Mouse (Mus musculus) layer of hippocampus, postnatal 36 days (tissue): ENCODE measurements around the gene F11. TPM values are rescaled to one million over a fixed set of nuclear protein-coding genes. Genes with fewer than 3 reads are reported as not detected.

Experiments
- DNase-seq, 2 experiments: peaks; one replicate each; pipeline ENCODE4 v3.0.0; 2022
- total RNA-seq, 2 experiments: library from RNA; stranded (reverse); gene quantifications; 2 replicates each; pipeline ENCODE4 v1.2.3; 2021

Gene F11
- not detected for total RNA-seq

- DNase-seq, result no peak
These were observed at the start of gene F11 for GRCm38 (mm10) chr8:45261920-45262319. F11 (minus strand) TSS chr8:45262031.

GRCm38 (mm10) chr8:45310967-45311366 is 49.1 kb upstream of the F11 start:
- no peak for DNase-seq

- DNase-seq, result no peak
These were observed 46.5 kb upstream of the F11 start, which contains the start of gene Gm45753 for GRCm38 (mm10) chr8:45308366-45308765. Gm45753 (minus strand) TSS chr8:45308466.

DNA sequence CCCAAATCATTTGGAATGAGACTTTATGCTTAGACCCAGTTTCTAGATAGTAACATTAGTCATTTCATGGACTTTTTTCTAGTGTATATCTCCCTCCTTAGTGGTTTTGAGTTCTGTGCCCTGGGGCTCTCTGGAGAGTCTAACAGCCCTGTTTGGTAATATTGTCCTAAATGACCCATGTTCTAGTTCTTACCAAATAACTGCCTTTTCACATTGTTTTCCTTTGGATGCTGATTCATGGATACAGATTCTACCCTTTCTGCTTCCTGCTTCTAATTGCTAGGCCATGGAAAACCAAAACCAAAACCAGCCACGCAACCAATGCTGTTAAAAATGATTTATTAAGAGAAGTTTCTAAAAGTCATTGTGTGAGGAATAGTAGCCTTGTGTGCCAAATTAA is 43.6 kb upstream of the F11 start:
- no peak for DNase-seq

DNA sequence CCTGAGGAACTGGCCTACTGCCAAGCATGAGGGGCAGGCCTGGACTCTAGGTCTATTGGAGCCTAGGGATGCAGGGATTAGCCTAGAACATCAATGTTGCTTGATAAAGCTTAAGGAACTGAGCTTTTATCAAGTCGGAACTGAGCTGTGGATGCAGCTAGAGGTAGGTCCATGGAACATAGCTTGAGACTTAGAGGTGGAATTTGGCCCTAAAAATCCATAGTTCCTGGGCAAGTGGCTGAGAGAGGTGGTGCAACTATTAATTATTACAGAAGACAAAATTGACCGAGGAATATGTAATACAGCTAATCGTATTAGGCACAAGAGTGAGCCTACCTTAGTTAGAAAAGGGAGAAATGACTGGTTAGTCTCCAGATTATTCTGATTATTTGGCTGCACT is 42.5 kb upstream of the F11 start:
- DNase-seq, result no peak

DNA sequence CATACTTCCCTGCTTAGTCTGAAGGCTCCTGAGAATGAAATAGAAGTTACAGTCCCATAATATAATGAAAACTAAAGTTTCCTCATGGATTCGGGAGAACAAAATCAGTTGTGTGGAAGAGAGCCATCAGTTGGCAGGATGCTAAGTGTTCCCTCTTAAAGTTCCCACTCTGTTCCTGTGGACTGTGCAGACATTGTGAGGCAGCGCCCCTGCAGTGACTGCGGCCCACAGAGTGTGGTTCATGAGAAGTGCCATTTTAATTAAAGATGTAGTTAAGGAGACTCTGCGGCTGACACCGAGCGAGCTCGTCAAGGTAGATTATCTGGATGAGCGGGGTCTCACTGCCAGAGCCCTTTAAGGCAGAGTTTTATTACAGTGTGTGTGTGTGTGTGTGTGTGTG is 40.6 kb upstream of the F11 start:
- peak in 1 of 2 experiments; percentile 7 for DNase-seq

- no peak for DNase-seq
These were observed 33.4 kb upstream of the F11 start for GRCm38 (mm10) chr8:45295276-45295675.

GRCm38 (mm10) chr8:45294687-45295086 is 32.9 kb upstream of the F11 start, which contains the start of gene Klkb1:
Klkb1 (minus strand) TSS chr8:45294859.
- no peak for DNase-seq

DNA sequence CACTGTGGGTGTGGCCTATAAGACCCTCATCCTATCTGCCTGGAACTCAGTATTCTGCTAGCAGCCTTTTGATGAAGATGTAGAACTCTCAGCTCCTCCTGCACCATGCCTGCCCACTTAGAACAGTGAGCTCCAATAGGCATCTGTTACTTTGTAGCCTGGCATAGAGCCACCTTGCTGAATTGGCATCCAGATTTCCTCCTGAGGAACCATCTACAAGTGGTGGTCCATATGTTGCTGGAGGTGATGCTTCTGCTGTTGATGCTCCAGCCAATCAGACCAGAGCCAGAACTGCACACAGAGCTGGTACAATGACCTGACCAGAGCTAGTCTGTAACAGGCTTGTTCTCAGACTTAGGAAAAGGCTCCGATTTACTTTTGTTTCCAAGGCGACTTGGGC is 30.0 kb upstream of the F11 start:
- peak; percentile 59 to 64 for DNase-seq

- no peak for DNase-seq
These were observed 19.8 kb upstream of the F11 start for GRCm38 (mm10) chr8:45281630-45282029.

DNA sequence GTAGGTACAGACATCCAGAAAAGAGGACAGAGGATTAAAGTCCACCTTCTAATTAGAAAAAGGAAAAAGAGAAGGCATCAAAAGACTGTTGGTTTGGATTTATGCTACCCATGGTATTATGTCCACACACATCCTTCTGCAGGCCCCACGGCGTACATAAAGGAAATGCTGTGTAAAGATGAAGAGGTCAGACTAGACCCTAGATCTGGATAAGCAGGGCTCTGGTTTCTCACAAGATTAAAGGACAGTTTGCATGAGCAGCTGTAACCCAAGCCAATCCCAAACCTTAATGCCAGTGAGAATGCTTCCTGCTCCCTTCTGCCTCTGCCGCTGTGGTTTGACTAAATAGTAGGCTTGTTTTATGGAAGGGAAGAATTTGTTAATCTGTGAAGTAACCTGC is 15.6 kb upstream of the F11 start:
- no peak for DNase-seq

DNA sequence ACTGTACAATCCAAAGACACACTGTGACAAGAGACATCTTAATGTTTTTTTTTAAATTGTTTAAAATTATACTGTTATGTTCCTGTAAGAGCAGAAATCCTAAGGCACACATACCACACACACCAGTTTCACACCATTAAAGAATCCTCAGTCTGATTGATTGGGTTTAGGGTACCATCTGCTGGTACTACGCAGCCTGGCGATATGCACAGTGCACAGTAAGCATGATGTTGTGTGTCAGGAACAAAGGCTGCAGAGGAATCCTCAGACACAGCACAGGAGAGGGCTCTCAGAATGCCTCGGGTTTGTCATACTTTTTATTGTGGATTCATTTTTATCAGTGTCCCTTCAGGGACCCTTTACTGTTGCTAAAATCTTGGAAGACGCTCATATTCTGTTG is 12.5 kb upstream of the F11 start:
- DNase-seq, result no peak

GRCm38 (mm10) chr8:45269056-45269455 is 7.2 kb upstream of the F11 start:
- DNase-seq, result no peak

DNA sequence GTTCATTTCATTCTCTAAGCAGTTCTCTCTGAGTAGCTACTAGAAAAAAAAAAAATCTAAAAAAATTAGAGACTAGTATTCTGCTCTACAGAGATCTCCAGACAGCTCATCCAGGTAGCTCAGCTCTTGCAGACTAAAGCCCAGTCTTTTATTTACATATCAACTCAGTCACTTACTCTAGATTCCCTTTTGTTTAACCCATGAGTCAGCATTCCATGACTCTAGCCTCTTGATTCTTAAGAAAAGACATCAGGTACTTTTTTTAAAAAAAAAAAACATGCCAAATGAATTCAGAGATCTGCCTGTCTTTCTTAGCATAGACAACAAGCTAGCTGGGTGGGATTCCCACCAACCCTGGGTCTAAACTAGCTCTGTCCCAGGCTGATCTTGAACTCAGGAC is 6.7 kb upstream of the F11 start:
- no peak for DNase-seq

- DNase-seq, result no peak
These were observed 6.0 kb upstream of the F11 start for GRCm38 (mm10) chr8:45267611-45268391.

- DNase-seq, result no peak
These were observed 5.2 kb upstream of the F11 start for GRCm38 (mm10) chr8:45266993-45267392.

- no peak for DNase-seq
These were observed 3.1 kb upstream of the F11 start for GRCm38 (mm10) chr8:45264918-45265317.

DNA sequence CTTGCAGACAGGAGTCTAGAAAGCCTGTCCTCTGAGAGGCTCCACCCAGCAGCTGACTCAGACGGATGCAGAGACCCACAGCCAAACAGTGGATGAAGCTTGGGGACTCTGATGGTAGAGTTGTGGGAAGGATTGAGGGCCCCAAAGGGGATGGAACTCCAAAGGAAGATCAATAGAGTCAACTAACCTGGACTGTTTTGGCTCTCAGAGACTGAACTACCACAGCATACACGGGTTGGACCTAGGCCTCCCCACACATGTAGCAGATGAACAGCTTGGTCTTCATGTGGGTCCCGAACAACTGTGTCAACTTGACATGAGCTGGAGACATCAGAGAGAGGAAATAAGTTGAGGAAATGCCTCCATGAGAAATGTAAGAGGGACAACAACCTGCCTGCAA is 1.0 kb upstream of the F11 start:
- no peak for DNase-seq

GRCm38 (mm10) chr8:45258421-45258820 is 3.4 kb downstream of the F11 start:
- DNase-seq, result no peak

GRCm38 (mm10) chr8:45255040-45255439 is 6.8 kb downstream of the F11 start:
- no peak for DNase-seq

- DNase-seq, result no peak
These were observed 7.5 kb downstream of the F11 start for GRCm38 (mm10) chr8:45254194-45254842.

GRCm38 (mm10) chr8:45253586-45253985 is 8.2 kb downstream of the F11 start:
- no peak for DNase-seq

- DNase-seq, result no peak
These were observed 8.7 kb downstream of the F11 start for GRCm38 (mm10) chr8:45253111-45253510.

- DNase-seq, result no peak
These were observed 15.5 kb downstream of the F11 start for GRCm38 (mm10) chr8:45246307-45246706.
